Mouse (Mus musculus): ENCODE data around the gene Fads6. TPM values are rescaled to one million over a fixed set of nuclear protein-coding genes. Genes with fewer than 3 reads are reported as not detected.

Gene Fads6
- total RNA-seq, 2 experiments from 2014 or later, result not detected

DNA sequence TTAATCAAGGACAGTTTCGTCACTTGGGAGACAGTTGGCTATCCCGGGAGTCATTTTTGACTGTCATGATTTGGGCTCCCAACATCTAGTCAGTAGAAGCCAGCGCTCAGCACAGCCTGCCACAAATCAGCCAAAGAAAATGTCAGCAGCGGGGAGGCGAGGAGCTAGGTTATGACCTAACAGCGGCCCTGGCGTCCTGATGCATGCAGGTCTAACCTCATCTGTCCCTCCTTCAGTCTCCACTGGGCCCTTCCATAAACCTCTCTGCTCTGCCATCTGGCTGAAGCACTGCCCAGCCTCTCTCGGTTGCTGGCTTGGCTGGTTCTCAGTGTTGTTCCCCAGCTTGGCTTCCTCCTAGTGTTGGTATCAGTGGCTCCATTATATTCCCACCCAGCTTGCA, 15.2 kb downstream of the Fads6 start:
- no peak for ATAC-seq (replicated peaks; ENCODE audit: low FRiP score, low TSS enrichment, poor library complexity, severe bottlenecking)

DNA sequence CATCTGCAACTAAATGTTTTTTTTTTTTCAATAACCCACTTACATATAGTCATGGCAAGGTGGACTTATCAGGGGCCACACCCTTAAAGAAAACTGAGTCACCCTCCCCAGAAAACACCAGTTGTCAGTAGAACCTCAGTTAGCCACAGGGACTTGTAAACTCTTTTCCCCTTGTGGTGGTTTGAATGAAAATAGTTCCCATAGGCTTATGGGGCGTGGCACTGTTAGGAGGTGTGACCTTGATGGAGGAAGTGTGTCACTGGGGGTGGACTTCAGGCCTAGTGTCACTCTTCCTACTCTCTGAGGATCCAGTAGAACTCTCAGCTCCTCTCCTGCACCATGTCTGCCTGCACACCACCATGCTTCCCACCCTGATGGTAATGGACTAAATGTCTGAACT, 17.7 kb downstream of the Fads6 start:
- ATAC-seq (replicated peaks; ENCODE audit: low FRiP score, low TSS enrichment, poor library complexity, severe bottlenecking), result no peak

GRCm38 (mm10) chr11:115278176-115278575, 19.3 kb downstream of the Fads6 start:
- ATAC-seq (replicated peaks; ENCODE audit: low FRiP score, low TSS enrichment, poor library complexity, severe bottlenecking), result no peak

DNA sequence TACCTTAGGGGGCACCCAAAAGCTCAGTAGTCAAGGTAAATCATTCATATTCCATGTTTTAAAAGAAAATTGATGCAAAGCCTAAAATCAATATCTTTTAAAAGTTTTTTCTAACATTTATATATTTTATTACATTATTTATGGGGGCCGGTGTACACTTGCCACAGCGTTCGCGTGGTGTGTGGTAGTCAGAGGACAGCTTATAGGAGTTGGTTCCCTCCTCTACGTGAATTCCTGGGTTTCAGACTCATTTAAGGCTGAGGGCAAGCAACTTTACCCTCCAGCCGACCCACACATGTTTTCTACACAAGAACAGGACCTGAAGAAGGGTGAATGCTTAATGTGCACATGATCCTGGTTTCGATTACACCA, 19.9 kb downstream of the Fads6 start:
- ATAC-seq (replicated peaks; ENCODE audit: low FRiP score, low TSS enrichment, poor library complexity, severe bottlenecking), result no peak

GRCm38 (mm10) chr11:115276780-115277603, 20.5 kb downstream of the Fads6 start, which contains the start of gene Fdxr:
Fdxr (minus strand) TSS chr11:115277050.
- ATAC-seq (replicated peaks; ENCODE audit: low FRiP score, low TSS enrichment, poor library complexity, severe bottlenecking), result peak; percentile 91

DNA sequence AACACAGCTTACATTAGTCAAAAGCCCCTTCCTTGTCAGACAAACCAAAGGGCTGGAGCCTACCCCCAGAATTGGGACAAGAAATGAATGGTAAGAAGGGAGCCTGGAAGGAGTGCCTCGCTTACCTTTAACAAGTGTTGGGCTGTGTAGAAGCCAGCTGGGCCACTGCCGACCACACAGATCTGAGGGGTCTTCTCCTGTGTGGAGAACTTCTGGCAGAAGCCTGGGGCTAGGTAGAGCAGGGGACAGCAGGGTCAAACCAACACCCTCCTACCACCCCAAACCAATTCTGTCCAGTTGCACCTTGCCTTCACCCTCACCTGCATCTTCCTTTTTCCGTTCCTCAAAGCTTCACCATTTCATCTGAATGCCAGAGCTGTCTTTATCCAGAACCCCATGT, 21.5 kb downstream of the Fads6 start:
- no peak for ATAC-seq (replicated peaks; ENCODE audit: low FRiP score, low TSS enrichment, poor library complexity, severe bottlenecking)

- no peak for ATAC-seq (replicated peaks; ENCODE audit: low FRiP score, low TSS enrichment, poor library complexity, severe bottlenecking)
Observed at GRCm38 (mm10) chr11:115275509-115275908, 22.0 kb downstream of the Fads6 start.

- no peak for ATAC-seq (replicated peaks; ENCODE audit: low FRiP score, low TSS enrichment, poor library complexity, severe bottlenecking)
Observed at GRCm38 (mm10) chr11:115274771-115275170, 22.7 kb downstream of the Fads6 start.

GRCm38 (mm10) chr11:115274178-115274577, 23.3 kb downstream of the Fads6 start:
- no peak for ATAC-seq (replicated peaks; ENCODE audit: low FRiP score, low TSS enrichment, poor library complexity, severe bottlenecking)

GRCm38 (mm10) chr11:115273735-115274134, 23.7 kb downstream of the Fads6 start:
- no peak for ATAC-seq (replicated peaks; ENCODE audit: low FRiP score, low TSS enrichment, poor library complexity, severe bottlenecking)

- ATAC-seq (replicated peaks; ENCODE audit: low FRiP score, low TSS enrichment, poor library complexity, severe bottlenecking), result no peak
Observed at GRCm38 (mm10) chr11:115272894-115273498, 24.5 kb downstream of the Fads6 start.

DNA sequence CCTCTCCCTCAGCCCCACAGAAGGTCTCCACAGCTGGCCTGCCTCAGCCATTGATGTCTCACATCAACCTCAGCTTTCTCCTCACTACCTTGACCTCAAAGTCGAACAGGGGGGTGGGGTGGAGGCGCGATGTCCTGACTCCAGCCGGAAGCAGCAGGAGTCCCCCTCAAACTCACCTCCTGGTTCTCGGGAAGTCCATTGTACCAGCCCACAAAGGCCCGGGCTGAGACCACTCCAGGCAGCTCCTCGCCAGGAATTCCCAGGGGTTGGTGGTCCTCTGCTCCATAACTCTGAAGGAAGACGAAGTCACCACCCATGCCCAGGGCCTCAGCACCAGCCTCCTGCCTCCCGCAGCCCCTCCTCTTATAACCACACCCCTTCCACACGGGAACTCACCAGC, 26.0 kb downstream of the Fads6 start:
- ATAC-seq (replicated peaks; ENCODE audit: low FRiP score, low TSS enrichment, poor library complexity, severe bottlenecking), result no peak

DNA sequence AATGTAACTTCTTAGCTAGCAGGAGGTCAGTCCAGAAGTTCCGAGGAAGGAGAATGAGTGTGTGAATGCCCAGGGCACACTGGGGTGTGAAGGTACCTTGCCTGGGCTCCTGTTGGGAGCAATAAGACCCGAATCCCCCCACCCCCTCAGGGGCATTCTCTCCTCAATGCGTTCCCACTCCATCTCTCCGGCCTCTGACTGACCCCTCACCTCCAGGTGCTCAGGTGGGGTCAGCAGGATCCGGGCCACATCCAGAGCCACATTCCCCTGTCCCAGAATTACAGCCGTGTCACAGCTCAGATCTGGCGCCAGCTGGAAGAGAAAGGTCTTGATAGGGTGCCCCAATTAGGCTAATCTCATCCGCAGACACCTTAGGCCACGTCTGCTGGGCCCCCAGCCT, 26.4 kb downstream of the Fads6 start:
- no peak for ATAC-seq (replicated peaks; ENCODE audit: low FRiP score, low TSS enrichment, poor library complexity, severe bottlenecking)

- peak; percentile 35; the same call in 1 of the 2 replicates for ATAC-seq (replicated peaks; ENCODE audit: low FRiP score, low TSS enrichment, poor library complexity, severe bottlenecking)
Observed at GRCm38 (mm10) chr11:115270148-115270861, 27.2 kb downstream of the Fads6 start.

DNA sequence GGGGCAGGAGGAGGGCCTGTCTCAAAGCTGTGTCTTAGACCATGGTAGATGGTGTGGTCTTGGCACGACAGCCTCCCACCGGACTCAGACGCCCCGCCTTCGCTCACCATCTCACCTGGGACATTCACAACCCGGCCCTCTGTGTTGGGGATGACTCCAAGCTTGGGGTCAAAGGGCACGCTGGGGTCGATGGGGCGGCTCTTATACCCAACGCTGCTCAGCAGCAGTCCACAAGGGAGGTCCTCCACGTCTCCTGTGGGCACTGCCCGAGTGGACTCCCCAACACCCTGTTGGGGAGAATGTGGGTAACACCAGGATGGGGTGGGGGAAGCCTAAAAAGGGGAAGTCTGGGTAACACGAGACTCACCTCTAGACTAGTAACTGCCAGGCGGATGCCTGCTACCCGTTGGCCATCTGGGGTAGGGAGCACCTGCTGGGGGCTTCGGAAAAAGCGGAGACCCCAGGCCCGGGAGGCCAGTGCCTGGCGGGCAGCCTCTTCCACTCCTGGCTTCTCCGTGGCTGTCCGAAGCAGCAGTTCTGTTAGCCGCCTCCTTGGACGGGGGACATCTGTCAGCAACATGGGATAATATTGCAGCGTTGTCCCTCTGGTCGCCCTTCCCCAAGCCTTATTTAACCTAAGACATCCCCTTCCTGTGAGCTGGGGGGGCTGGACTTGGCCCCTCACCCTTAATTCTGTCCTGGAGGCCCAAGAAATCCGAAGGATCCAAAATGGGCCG, 28.0 kb downstream of the Fads6 start:
- ATAC-seq (replicated peaks; ENCODE audit: low FRiP score, low TSS enrichment, poor library complexity, severe bottlenecking), result no peak

DNA sequence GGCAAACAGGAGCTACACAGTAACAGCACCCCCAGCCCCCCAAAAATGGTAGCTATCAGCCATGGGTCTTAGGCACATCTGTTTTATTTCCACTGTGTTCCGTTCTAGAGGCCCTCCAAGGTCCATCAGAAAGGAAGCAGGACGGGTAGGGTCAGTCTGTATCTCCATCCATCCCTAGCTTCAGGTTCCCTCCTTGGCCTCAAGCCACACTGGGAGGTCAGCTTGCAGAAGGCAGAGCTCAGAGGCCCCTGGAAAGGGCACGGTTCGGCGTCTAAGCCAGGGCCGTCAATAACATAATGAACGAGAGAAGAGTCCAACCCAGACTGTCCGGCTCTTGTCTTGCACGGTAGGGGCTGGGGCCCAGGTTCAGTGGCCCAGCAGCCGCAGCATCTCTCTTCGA, 29.5 kb downstream of the Fads6 start:
- no peak for ATAC-seq (replicated peaks; ENCODE audit: low FRiP score, low TSS enrichment, poor library complexity, severe bottlenecking)

GRCm38 (mm10) chr11:115267061-115267883, 30.2 kb downstream of the Fads6 start, which contains the start of gene Grin2c:
Grin2c (minus strand) TSS chr11:115267243.
- no peak for ATAC-seq (replicated peaks; ENCODE audit: low FRiP score, low TSS enrichment, poor library complexity, severe bottlenecking)

DNA sequence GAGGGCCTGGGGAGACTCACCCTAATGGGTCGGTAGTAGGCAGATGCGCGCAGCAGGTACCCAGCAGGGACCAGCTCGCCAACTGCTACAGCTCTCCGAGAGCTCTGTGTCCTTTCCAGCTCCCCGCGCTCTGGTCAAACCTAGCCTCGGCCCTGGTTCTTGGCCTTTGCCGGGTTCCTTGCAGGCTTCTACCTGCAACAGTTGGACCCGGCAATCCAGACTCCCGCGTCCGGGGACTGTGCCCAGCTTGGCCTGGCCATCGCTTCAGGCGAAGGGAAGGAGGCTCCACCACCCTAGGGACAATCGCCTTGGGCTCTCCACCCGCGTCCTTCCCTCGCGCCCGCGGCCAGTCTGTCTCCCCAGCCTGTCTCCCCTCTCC, 31.1 kb downstream of the Fads6 start:
- ATAC-seq (replicated peaks; ENCODE audit: low FRiP score, low TSS enrichment, poor library complexity, severe bottlenecking), result no peak

Data from megakaryocyte-erythroid progenitor cell, adult 5-6 weeks (primary cell).